Mouse (Mus musculus) lung, adult 2 months (tissue): ENCODE measurements around the gene 2310034G01Rik.

Experiments used
- CTCF ChIP-seq: fragments of 200-500 bp; IDR thresholded peaks from 2 replicates; pipeline ENCODE4 v1.5.1; 2011; ENCODE audit warnings: mild to moderate bottlenecking, low read length, control low read depth; ENCODE audit not compliant: insufficient read depth
- POLR2A ChIP-seq: fragments of 200-500 bp; IDR thresholded peaks from 2 replicates; pipeline ENCODE4 v1.6.1; 2011; ENCODE audit warnings: low read depth, mild to moderate bottlenecking, control low read depth, low read length, borderline replicate concordance; ENCODE audit errors: extremely low read depth

DNA sequence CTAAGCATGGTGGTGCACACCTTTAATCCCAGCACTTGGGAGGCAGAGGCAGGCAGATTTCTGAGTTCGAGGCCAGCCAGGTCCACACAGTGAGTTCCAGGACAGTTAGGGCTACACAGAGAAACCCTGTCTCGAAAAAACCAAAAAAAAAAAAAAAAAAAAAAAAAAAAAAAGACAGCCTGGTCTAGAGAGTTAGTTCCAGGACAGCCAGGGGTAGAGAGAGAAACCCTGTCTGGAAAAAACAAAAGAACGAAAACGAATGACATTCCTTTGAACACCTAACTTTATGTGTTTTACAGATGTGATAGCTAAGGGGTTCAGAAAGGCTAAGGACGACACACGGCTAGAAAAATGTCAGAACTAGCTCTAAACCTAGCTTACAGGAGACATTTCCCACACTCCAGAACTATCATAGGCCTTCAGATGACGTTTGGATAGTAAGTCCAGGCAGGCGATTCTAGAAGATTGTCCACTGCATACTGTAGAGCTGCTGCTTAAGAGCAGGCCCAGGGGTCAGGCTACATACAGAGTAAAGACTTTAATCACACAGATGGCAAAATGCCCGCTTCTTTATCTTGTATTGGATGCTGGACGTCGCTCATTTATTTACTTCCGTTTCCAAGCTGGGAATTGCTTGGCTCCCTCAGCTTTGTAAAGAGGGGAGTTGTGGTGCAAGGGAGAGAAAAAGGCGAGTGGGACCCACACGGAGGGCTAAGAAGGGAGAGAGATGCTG lies 2.0 kb downstream of the 2310034G01Rik start:
- TF ChIP-seq POLR2A (no peak; the same call in 1 of the 2 replicates), CTCF (no peak)
